Mouse (Mus musculus) embryonic facial prominence, embryonic 10.5 days (tissue): ENCODE measurements around the gene Rpl36-ps4. TPM values are rescaled to one million over a fixed set of nuclear protein-coding genes. Genes with fewer than 3 reads are reported as not detected.
"Not testable (repeated sequence)": the region's sequence is repeated elsewhere in the genome, so short reads cannot be mapped to it uniquely, and the experiment has no call there.

ENCODE experiments used
- DNase-seq: peaks from one replicate; pipeline ENCODE4 v3.0.0-alpha.2; 2017; ENCODE audit warnings: low spot score
- H3K27ac ChIP-seq: fragments of 300-500 bp; sonication (generic); replicated peaks from 2 replicates; pipeline ENCODE4 v1.5.1; 2016; ENCODE audit warnings: mild to moderate bottlenecking
- H3K27me3 ChIP-seq: fragments of 300-500 bp; sonication (generic); replicated peaks from 2 replicates; pipeline ENCODE4 v1.6.1; 2016; ENCODE audit warnings: low read depth, mild to moderate bottlenecking; ENCODE audit not compliant: poor library complexity, severe bottlenecking
- H3K36me3 ChIP-seq: fragments of 300-500 bp; sonication (generic); replicated peaks from 2 replicates; pipeline ENCODE4 v1.6.1; 2016; ENCODE audit warnings: mild to moderate bottlenecking, moderate library complexity
- H3K4me1 ChIP-seq: fragments of 300-500 bp; sonication (generic); 2 replicates; pipeline ENCODE4 v1.6.1; 2016
- H3K4me3 ChIP-seq: fragments of 300-500 bp; sonication (generic); 2 replicates; pipeline ENCODE4 v1.5.1; 2016; ENCODE audit warnings: mild to moderate bottlenecking, moderate library complexity
- H3K9me3 ChIP-seq: fragments of 300-500 bp; sonication (generic); 2 replicates; pipeline ENCODE4 v1.6.1; 2016; ENCODE audit warnings: mild to moderate bottlenecking
- WGBS: fragments of 180-500 bp; shearing (Covaris S2); methylation state at CpG from one replicate; pipeline ENCODE4 v1.1.7; 2016; 5-methylcytosine and 5-hydroxymethylcytosine counted together
- polyA plus RNA-seq: library from polyadenylated mRNA; unstranded; fragments of >200 nt; fragmentation: Nextera tagmentation; extraction: Ambion mirVana; gene quantifications from 2 replicates; pipeline ENCODE4 v1.2.1, GENCODE M21; 2016

Gene Rpl36-ps4
- polyA plus RNA-seq, 1 experiment from 2014 or later, result not detected

GRCm38 (mm10) chr17:87958283-87958682 lies 37.5 kb downstream of the Rpl36-ps4 start:
- H3K36me3 ChIP-seq, result no peaks in the 10 kb centered on the region
- no peak for DNase-seq
- H3K9me3 ChIP-seq, result 0 out of 2 replicates have a peak, but pooled peaks cover 3% of the 10 kb centered on the region
- peaks cover 4% of the 10 kb centered on the region; the same call in 1 of the 2 replicates for H3K4me1 ChIP-seq
- no peaks in the 10 kb centered on the region for H3K27me3 ChIP-seq
- no peak overlapping the region for H3K4me3 ChIP-seq
- 64% methylated on average over 8 of the region's 8 CpGs for whole genome bisulfite sequencing
- H3K27ac ChIP-seq, result no peak overlapping the region

- not testable (repeated sequence) for H3K4me3 ChIP-seq, H3K9me3 ChIP-seq, H3K27ac ChIP-seq, H3K4me1 ChIP-seq, H3K27me3 ChIP-seq, H3K36me3 ChIP-seq, DNase-seq
- WGBS, result 95% methylated on average over 11 of the region's 11 CpGs
These were observed 38.6 kb downstream of the Rpl36-ps4 start for GRCm38 (mm10) chr17:87959406-87959805.

- WGBS, result 95% methylated on average over 5 of the region's 5 CpGs
- not testable (repeated sequence) for H3K9me3 ChIP-seq, H3K27ac ChIP-seq, H3K4me1 ChIP-seq, DNase-seq, H3K4me3 ChIP-seq, H3K27me3 ChIP-seq, H3K36me3 ChIP-seq
These were observed 39.2 kb downstream of the Rpl36-ps4 start for GRCm38 (mm10) chr17:87959931-87960330.

- Histone ChIP-seq H3K27me3 (no peaks in the 10 kb centered on the region), H3K9me3 (0 out of 2 replicates have a peak, but pooled peaks cover 3% of the 10 kb centered on the region), H3K27ac (no peak overlapping the region), H3K4me1 (no peaks in the 10 kb centered on the region), H3K36me3 (no peaks in the 10 kb centered on the region), H3K4me3 (no peak overlapping the region)
- 86% methylated on average over 14 of the region's 14 CpGs for WGBS
- no peak for DNase-seq
These were observed 42.6 kb downstream of the Rpl36-ps4 start for GRCm38 (mm10) chr17:87963081-87964075.

- H3K4me3 ChIP-seq, DNase-seq, H3K9me3 ChIP-seq, H3K4me1 ChIP-seq, H3K27ac ChIP-seq, H3K36me3 ChIP-seq, H3K27me3 ChIP-seq: not testable (repeated sequence)
- 34% methylated on average over 7 of the region's 8 CpGs for whole genome bisulfite sequencing
These were observed 47.7 kb downstream of the Rpl36-ps4 start for GRCm38 (mm10) chr17:87968483-87968926.

Other genes with a start within 250 kb of the Rpl36-ps4 start
- 124 and 131 TPM in 2 replicates for gene Msh2, start 248.6 kb upstream of the Rpl36-ps4 start, polyA plus RNA-seq
- 0.10 TPM in 1 of 2 replicates, not detected in the other for gene Kcnk12, start 123.0 kb upstream of the Rpl36-ps4 start, polyA plus RNA-seq
- gene Msh6, start 54.1 kb downstream of the Rpl36-ps4 start, polyA plus RNA-seq, result 88.8 and 89.1 TPM in 2 replicates
- 16.7 and 17.5 TPM in 2 replicates for gene Fbxo11, start 144.3 kb downstream of the Rpl36-ps4 start, polyA plus RNA-seq